Mouse (Mus musculus): ENCODE results near the gene Wsb1.
A peak's percentile ranks its signal among the peaks of the same experiment; 100 is the strongest.

DNA sequence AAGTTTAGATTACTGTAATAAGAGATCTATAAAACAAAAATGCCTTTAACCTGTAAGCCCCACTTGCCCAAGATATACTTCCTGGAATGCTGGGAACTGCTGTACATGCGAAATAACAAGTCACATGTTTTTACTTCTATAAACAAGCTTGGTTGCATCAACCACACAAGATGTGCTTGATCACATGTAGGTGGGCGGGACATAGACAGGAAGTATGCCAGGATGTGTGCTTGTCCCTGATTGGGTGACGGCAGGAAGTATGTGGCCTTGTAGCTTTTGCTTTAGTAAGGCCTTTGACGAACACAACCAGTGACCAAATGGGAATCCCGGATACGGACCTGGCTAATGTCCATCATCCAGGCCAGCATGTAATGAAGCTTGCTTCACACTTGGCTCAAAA is 31.1 kb downstream of the Wsb1 start:
- no peak for TF ChIP-seq SIN3A (IDR thresholded peaks at IDR 0.05; ENCODE audit: low read length)
- TF ChIP-seq POLR2A (IDR thresholded peaks at IDR 0.05; ENCODE audit: low read depth, low read length) = 0 out of 2 replicates have a peak, but pooled peaks have one; percentile 18
- no peak for TF ChIP-seq JUND (conservative IDR thresholded peaks at IDR 0.05; ENCODE audit: low read depth, low read length)
- TF ChIP-seq ZMIZ1 (IDR thresholded peaks at IDR 0.05; ENCODE audit: low read depth, low read length) = no peak
- no peak for TF ChIP-seq CTCF (conservative IDR thresholded peaks at IDR 0.05 in 1 of 2, IDR thresholded peaks at IDR 0.05 in 1 of 2; ENCODE audit: low read depth in 2 of 2, low read length in 2 of 2)
